Mouse (Mus musculus): Measurements from ENCODE around the gene Ripor1.

- no peak for TF ChIP-seq CTCF (conservative IDR thresholded peaks at IDR 0.05; ENCODE audit: insufficient read depth, insufficient read length, low read depth, low read length)
- TF ChIP-seq POLR2A (IDR thresholded peaks at IDR 0.05; ENCODE audit: low read depth, low read length) = no peak
Observed at GRCm38 (mm10) chr8:105562863-105563262, 42.2 kb upstream of the Ripor1 start.
